ENCODE assay signal across 28 mouse cellular contexts in the genomic region with DNA sequence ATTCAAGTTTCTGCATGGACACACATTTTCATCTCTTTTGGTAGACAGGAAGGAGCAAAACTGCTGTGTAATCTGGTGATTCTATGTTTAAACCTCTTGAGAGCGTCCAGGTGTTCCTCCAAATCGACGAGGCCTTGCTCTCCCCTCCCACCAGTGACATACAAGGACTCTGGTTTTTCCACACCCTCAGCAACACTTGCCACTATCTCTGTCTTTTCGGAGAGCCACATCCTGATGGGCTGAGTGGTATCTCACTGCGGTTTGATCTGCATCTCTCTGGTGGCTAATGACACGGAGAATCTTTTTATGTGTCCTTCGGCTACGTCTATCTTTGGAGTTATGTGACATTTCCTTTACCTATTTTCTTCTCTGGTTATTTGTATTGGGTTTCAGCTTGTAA.
DNase-seq lines count a peak whose midpoint lies in the region; ATAC-seq and TF ChIP-seq lines count a peak whose summit lies in the region.
"Had no signal": no experiment of that assay in that cellular context is flagged by ENCODE, and none has a peak within 500 bp of the region (broad histone marks: within the 10 kb centered on the region; RNA-seq: fewer than 3 reads in every experiment).

No protein-coding gene starts in this region.

- H3K4me3 ChIP-seq in thymus, adult 2 months (ENCODE audit: control insufficient read depth, insufficient read depth, low read length), result no peak overlapping the region
- H3K4me3 ChIP-seq: embryonic facial prominence, embryonic 10.5 days; embryonic facial prominence, embryonic 13.5 days; erythroblast, embryonic 14.5 days; forebrain, embryonic 12.5 days; forebrain, embryonic 15.5 days; hindbrain, embryonic 10.5 days; hindbrain, embryonic 13.5 days had no signal

- H3K27me3 ChIP-seq in thymus, adult 2 months (ENCODE audit: control insufficient read depth, insufficient read depth, low read length), result no peaks in the 10 kb centered on the region
- H3K27me3 ChIP-seq: forebrain, embryonic 12.5 days; forebrain, embryonic 15.5 days had no signal

- no peak for ATAC-seq in CD4-positive, CD25-positive, alpha-beta regulatory T cell, adult 4 months
- no peak for ATAC-seq in megakaryocyte progenitor cell, adult 5-6 weeks (replicated peaks; ENCODE audit: poor library complexity)
- ATAC-seq: forebrain, embryonic 15.5 days; hindbrain, embryonic 16.5 days; inflammation-experienced regulatory T-cells, adult 6 months; Patski had no signal

- peak; percentile 3 for DNase-seq in CD4-positive, CD25-positive, alpha-beta regulatory T cell, adult 2 months (ENCODE audit: low read depth, low spot score)
- DNase-seq in thymus, postnatal 0 days (ENCODE audit: low spot score), result peak; percentile 61
- DNase-seq in thymus, adult 2 months, result no peak
- peak; percentile 39 for DNase-seq in CD4-positive helper T cell, adult 2 months (ENCODE audit: low read depth, low spot score)
- peak; percentile 2 for DNase-seq in induced T-regulatory cell, adult 2 months (ENCODE audit: low read depth)
- no peak for DNase-seq in heart, postnatal 4 days
- DNase-seq: adrenal gland, adult 8-10 months; adrenal gland, postnatal 25 days; cerebellum, adult 11-12 months; cerebellum, adult 8-10 months; cerebellum, postnatal 10 days; cerebellum, postnatal 36 days; embryo, embryonic 11 days; gastrocnemius, postnatal 10 days; gastrocnemius, postnatal 36 days; heart, adult 11 months had no signal

- WGBS in thymus, adult 2 months, result 11% methylated on average over 8 of the region's 8 CpGs

- H3K4me1 ChIP-seq in thymus, adult 2 months (replicated peaks; ENCODE audit: control insufficient read depth, insufficient read depth, low read length), result peaks cover 20% of the 10 kb centered on the region

- no peak overlapping the region for H3K27ac ChIP-seq in thymus, adult 2 months (ENCODE audit: control insufficient read depth, insufficient read depth, low read length)
- H3K27ac ChIP-seq: embryonic facial prominence, embryonic 10.5 days; embryonic facial prominence, embryonic 13.5 days; forebrain, embryonic 12.5 days; forebrain, embryonic 15.5 days; hindbrain, embryonic 10.5 days; hindbrain, embryonic 13.5 days had no signal

- no peak for TF ChIP-seq CTCF in thymus, adult 2 months (IDR thresholded peaks at IDR 0.05; ENCODE audit: borderline replicate concordance, control insufficient read depth, extremely low read depth, insufficient read depth, low read length, poor library complexity)

- H3K36me3 ChIP-seq in thymus, adult 2 months (ENCODE audit: control insufficient read depth, insufficient read depth, low read length), result no peaks in the 10 kb centered on the region
- H3K36me3 ChIP-seq: embryonic facial prominence, embryonic 13.5 days; forebrain, embryonic 12.5 days; forebrain, embryonic 15.5 days; hindbrain, embryonic 13.5 days had no signal

- TF ChIP-seq POLR2A in thymus, adult 2 months (IDR thresholded peaks at IDR 0.05; ENCODE audit: control insufficient read depth, extremely low read depth, insufficient read depth, low read length, poor library complexity), result no peak

Comparison
In these comparisons a context has a peak if more than half of its experiments do, and no peak if none do; other contexts are left out.
1. DNase-seq: peak in CD4-positive, CD25-positive, alpha-beta regulatory T cell, adult 2 months (single experiment), thymus, postnatal 0 days (single experiment), CD4-positive helper T cell, adult 2 months (single experiment) and induced T-regulatory cell, adult 2 months (single experiment); none in thymus, adult 2 months (single experiment) and heart, postnatal 4 days (single experiment).